Mouse (Mus musculus): ENCODE results near the gene Fau.
A peak's percentile ranks its signal among the peaks of the same experiment; 100 is the strongest.

Fau gene

GRCm38 (mm10) chr19:6076564-6077393 is 19.1 kb downstream of the Fau start, which contains the start of gene Vps51:
TSS of gene Vps51 (minus strand) at chr19:6077231.
- DNase-seq = peak; percentile 78

- no peak for DNase-seq
Observed at GRCm38 (mm10) chr19:6079983-6080480, 22.4 kb downstream of the Fau start, which contains the start of gene Tmem262. TSS of gene Tmem262 (plus strand) at chr19:6080033.

- DNase-seq = no peak
Observed at GRCm38 (mm10) chr19:6082156-6082555, 24.5 kb downstream of the Fau start, which contains the start of gene Gm28374. TSS of gene Gm28374 (minus strand) at chr19:6082256.

- DNase-seq = peak; percentile 95
Observed at GRCm38 (mm10) chr19:6084478-6085248, 27.0 kb downstream of the Fau start, which contains the start of the genes Zfpl1 and Cdca5. TSS of gene Zfpl1 (minus strand) at chr19:6084956. TSS of gene Cdca5 (plus strand) at chr19:6084983.

GRCm38 (mm10) chr19:6085417-6085879 is 27.8 kb downstream of the Fau start:
- DNase-seq = no peak

GRCm38 (mm10) chr19:6088841-6089240 is 31.2 kb downstream of the Fau start:
- no peak for DNase-seq

GRCm38 (mm10) chr19:6094119-6094518 is 36.5 kb downstream of the Fau start, which contains the start of gene AC131692.1:
TSS of gene AC131692.1 (plus strand) at chr19:6094419.
- no peak for DNase-seq

- DNase-seq = no peak
Observed at GRCm38 (mm10) chr19:6097847-6098246, 40.2 kb downstream of the Fau start.

GRCm38 (mm10) chr19:6101186-6101585 is 43.5 kb downstream of the Fau start:
- no peak for DNase-seq

- no peak for DNase-seq
Observed at GRCm38 (mm10) chr19:6102169-6102853, 44.7 kb downstream of the Fau start.

GRCm38 (mm10) chr19:6104476-6104875 is 46.8 kb downstream of the Fau start:
- DNase-seq = no peak

GRCm38 (mm10) chr19:6105586-6105985 is 47.9 kb downstream of the Fau start, which contains the start of gene Naaladl1:
TSS of gene Naaladl1 (plus strand) at chr19:6105782.
- no peak for DNase-seq
